Mouse (Mus musculus) embryonic facial prominence, embryonic 14.5 days (tissue): ENCODE data around the gene Siah2. TPM values are rescaled to one million over a fixed set of nuclear protein-coding genes. Genes with fewer than 3 reads are reported as not detected.

Source experiments
- ATAC-seq: fragments of 200-750 bp; cut with Nextera tagmentation; 2 replicates; pipeline ENCODE4 v1.8.0; 2017; ENCODE audit warnings: low read depth, moderate number of reproducible peaks, moderate TSS enrichment
- DNase-seq: peaks from one replicate; pipeline ENCODE4 v3.0.0-alpha.2; 2015; ENCODE audit warnings: low spot score
- H3K27ac ChIP-seq: fragments of 300-500 bp; sonication (generic); replicated peaks from 2 replicates; pipeline ENCODE4 v1.5.1; 2014; ENCODE audit warnings: low read depth, mild to moderate bottlenecking, low read length, moderate library complexity
- H3K27me3 ChIP-seq: fragments of 300-500 bp; sonication (generic); replicated peaks from 2 replicates; pipeline ENCODE4 v1.6.1; 2014; ENCODE audit warnings: low read length; ENCODE audit not compliant: control insufficient read depth, insufficient read depth
- H3K36me3 ChIP-seq: fragments of 300-500 bp; sonication (generic); 2 replicates; pipeline ENCODE4 v1.6.1; 2014; ENCODE audit warnings: low read length, mixed read lengths; ENCODE audit not compliant: control insufficient read depth, insufficient read depth
- H3K4me1 ChIP-seq: fragments of 300-500 bp; sonication (generic); 2 replicates; pipeline ENCODE4 v1.6.1; 2014; ENCODE audit warnings: antibody characterized with exemption, low read length; ENCODE audit not compliant: control insufficient read depth, insufficient read depth
- H3K4me2 ChIP-seq: fragments of 300-500 bp; sonication (generic); 2 replicates; pipeline ENCODE4 v1.6.1; 2014; ENCODE audit warnings: low read depth, mild to moderate bottlenecking, low read length, moderate library complexity, mixed read lengths
- H3K4me3 ChIP-seq: fragments of 300-500 bp; sonication (generic); 2 replicates; pipeline ENCODE4 v1.5.1; 2014; ENCODE audit warnings: low read depth, mild to moderate bottlenecking, low read length
- H3K9ac ChIP-seq: fragments of 300-500 bp; sonication (generic); 2 replicates; pipeline ENCODE4 v1.6.1; 2014; ENCODE audit warnings: low read depth, mild to moderate bottlenecking, low read length, moderate library complexity, mixed read lengths
- H3K9me3 ChIP-seq: fragments of 300-500 bp; sonication (generic); 2 replicates; pipeline ENCODE4 v1.6.1; 2016; ENCODE audit warnings: low read length; ENCODE audit not compliant: control insufficient read depth
- WGBS: fragments of 180-500 bp; shearing (Covaris S2); extraction: QIAGEN DNeasy Blood & Tissue Kit; methylation state at CpG from one replicate; pipeline ENCODE4 v1.1.7; 2014; 5-methylcytosine and 5-hydroxymethylcytosine counted together
- polyA plus RNA-seq: library from polyadenylated mRNA; unstranded; fragments of >200 nt; fragmentation: Nextera tagmentation; extraction: Ambion mirVana; gene quantifications from 2 replicates; pipeline ENCODE4 v1.2.1, GENCODE M21; 2014

The Siah2 gene
- polyA plus RNA-seq, 1 experiment from 2014 or later: 9.0 TPM

DNA sequence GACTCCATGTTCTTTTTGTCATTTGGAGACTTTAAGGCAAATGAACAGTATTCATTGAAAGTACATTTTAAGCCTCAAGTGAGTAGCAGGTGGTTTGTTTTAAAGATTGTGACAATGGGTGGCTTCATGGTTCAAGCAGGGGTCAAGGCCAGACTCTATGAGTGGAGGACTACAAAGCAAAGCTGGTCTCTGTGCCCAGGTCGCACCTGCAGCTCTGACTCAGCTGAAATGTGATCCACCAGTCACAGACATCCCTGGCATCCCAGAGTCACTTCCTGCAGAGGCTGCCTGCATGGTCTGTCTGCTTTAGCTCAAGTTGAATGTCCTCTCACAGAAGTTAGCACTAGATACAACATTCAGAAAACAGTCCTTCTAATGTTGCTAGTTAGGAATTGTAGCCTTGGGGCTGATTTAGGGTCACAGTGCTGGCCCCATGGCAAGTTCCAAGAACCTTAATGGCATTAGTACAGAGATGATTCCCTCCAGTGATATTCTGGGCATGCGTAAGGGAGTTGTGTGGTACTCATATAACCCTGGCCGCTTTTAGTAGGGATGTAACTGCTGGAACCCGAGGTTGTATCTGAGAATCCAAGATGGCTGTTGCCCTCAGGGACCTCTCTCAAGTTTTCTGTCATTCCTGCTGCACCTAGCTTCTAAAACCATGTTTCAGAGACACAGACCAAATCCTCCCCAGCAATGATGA lies 19.6 kb downstream of the Siah2 start:
- H3K9ac ChIP-seq: no peak overlapping the region
- H3K36me3 ChIP-seq: 0 out of 2 replicates have a peak, but pooled peaks cover 12% of the 10 kb centered on the region
- no peaks in the 10 kb centered on the region for H3K9me3 ChIP-seq
- DNase-seq (no peak), ATAC-seq (no peak; the same call in 1 of the 2 replicates)
- H3K4me1 ChIP-seq: peaks cover under 1% of the 10 kb centered on the region; the same call in 1 of the 2 replicates
- 51% methylated on average over 4 of the region's 4 CpGs for WGBS
- H3K27me3 ChIP-seq: no peaks in the 10 kb centered on the region
- H3K27ac ChIP-seq: no peak overlapping the region
- no peak overlapping the region for H3K4me2 ChIP-seq
- no peak overlapping the region for H3K4me3 ChIP-seq

DNA sequence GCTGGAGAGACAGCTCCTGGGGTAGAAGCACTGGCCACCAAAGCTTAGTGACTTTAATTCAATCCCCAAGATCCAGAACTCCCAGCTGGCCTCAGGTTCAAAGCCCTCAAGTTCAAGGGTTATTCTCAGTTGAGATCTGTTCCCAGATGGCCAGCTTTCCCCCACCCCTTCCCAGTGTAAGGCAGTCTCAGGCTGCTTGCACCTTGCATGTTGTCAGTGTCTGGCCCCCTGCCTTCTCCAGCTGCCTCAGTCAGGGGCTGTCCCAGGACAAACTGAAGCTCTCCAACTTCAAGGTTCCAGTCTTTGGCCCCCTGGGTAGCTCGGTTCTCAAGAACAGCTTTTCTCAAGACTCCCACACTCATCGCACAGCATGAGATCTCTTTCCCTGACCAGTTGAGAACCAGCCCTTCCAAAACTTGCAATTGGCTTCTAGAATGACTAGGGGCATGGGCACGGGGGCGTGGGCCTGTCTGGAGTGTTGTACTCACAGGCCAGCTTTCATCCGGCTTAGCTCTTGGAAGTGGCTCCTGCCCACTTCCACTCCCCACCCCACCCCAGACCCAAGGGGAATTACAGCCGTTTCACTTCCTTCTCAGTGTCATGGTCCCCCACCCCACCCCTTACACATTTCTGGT lies 20.5 kb downstream of the Siah2 start:
- H3K4me2 ChIP-seq: no peak overlapping the region
- no peak overlapping the region for H3K9ac ChIP-seq
- no peak for ATAC-seq
- H3K4me1 ChIP-seq: no peaks in the 10 kb centered on the region
- H3K27me3 ChIP-seq: no peaks in the 10 kb centered on the region
- H3K4me3 ChIP-seq: no peak overlapping the region
- no peak overlapping the region for H3K27ac ChIP-seq
- no peaks in the 10 kb centered on the region for H3K9me3 ChIP-seq
- H3K36me3 ChIP-seq: 0 out of 2 replicates have a peak, but pooled peaks cover 12% of the 10 kb centered on the region
- WGBS: 54% methylated on average over 6 of the region's 6 CpGs
- DNase-seq: no peak

DNA sequence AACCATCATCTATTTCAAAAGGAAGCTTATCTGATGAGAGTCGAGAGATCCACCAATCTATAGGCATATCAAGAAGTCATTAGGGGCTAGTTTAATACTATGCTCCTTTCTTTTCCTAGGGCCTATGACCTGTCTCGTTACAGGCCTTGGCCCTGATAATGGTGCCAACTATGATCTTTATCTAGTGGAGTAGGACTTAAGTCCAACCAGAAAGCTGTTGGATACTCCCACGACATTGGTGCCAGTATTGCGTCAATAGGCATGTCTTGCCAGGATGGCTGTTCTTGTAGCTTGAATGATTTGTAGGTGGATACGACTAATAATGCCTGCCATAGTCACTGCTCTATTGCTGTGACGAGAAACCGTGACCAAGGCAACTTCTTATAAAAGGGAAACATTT lies 28.2 kb downstream of the Siah2 start:
- Histone ChIP-seq H3K36me3 (no peaks in the 10 kb centered on the region), H3K4me2 (no peak overlapping the region), H3K27ac (no peak overlapping the region), H3K4me3 (no peak overlapping the region), H3K4me1 (no peaks in the 10 kb centered on the region), H3K9me3 (no peaks in the 10 kb centered on the region), H3K9ac (no peak overlapping the region), H3K27me3 (no peaks in the 10 kb centered on the region)
- 87% methylated on average over 7 of the region's 7 CpGs for WGBS
- no peak for DNase-seq
- no peak for ATAC-seq

DNA sequence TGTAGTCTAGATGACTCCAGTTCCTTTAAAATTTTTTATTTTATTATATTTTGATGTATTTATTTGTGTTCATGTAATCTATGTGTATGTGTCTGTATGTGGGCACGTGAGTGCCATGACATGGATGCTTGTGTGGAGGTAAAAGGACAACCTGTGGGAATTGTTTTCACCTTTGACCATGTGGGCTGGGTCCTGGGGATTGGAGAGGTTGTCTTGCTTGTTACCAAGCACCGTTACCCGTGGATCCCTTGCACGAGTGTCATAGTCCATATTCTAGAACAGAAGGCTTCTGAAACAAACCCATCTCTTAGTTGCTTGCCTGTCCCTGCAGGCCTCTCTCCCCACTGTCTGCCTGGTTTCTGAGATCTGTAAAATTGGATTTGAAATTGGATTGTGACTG lies 31.6 kb downstream of the Siah2 start:
- Histone ChIP-seq H3K4me1 (no peaks in the 10 kb centered on the region), H3K27me3 (no peaks in the 10 kb centered on the region), H3K4me2 (no peak overlapping the region), H3K9ac (no peak overlapping the region), H3K27ac (no peak overlapping the region), H3K36me3 (no peaks in the 10 kb centered on the region), H3K4me3 (no peak overlapping the region), H3K9me3 (no peaks in the 10 kb centered on the region)
- DNase-seq: no peak
- no peak for ATAC-seq
- WGBS: 88% methylated on average over 4 of the region's 4 CpGs

DNA sequence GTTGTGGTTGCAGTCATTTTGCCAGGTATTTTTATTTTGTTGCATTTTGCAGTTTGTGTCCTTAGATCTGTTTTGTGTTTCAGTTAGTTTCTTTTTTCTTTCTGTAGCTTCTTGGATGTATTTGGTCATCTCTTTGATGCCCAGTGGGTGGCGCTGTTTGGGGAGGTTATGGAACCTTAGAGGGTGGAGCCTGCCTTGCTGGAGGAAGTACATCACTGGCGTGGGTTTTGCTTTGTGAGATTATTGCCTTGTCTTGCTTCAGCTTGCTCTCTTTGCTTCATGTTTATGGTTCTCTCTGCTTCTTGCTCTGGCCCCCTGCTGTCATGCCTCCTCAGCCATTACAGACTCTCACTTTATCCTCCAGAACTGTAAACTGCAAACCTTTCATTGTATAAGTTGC lies 34.8 kb downstream of the Siah2 start:
- DNase-seq: peak; percentile 27
- H3K9ac ChIP-seq: no peak overlapping the region
- 26% methylated on average over 2 of the region's 2 CpGs for WGBS

DNA sequence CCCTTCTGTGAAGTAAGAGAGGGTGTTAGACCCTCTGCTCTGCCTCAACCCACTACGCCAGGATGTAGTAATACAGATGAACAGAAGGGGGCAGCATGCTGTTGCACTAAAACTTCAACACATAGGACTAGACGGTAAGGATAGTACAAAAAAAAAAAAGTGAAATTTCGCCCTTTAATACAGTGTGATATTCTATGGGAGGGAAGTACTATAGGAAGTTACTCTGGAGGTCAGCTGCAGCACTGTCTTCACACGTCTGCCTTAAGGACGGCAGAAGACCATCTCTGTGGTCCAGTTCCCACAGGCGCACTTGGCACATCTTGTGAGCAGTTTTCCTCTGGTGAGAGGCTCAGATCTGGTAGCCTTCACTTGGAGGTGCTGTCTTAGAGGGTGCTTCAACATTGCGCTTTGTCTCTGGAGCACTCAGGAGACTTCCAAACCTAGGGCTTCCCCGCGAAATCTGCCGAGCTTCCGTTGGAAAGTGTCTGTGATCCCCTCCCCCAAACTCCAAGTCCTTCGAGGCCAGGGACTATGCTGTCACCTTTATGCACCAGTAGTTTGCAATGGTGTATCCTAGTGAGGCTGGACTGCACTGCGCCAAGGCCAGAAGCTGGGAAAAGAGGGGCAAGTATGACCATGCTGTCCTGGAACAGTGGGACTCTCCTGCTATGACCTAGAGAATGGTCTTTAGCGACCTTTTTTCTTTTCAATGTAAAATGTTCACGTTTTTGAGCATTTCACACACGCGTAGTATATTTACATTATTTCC lies 36.7 kb downstream of the Siah2 start:
- H3K27ac ChIP-seq: no peak overlapping the region
- no peak overlapping the region for H3K9ac ChIP-seq
- no peaks in the 10 kb centered on the region for H3K4me1 ChIP-seq
- no peaks in the 10 kb centered on the region for H3K9me3 ChIP-seq
- H3K4me3 ChIP-seq: no peak overlapping the region
- ATAC-seq: peak; percentile 53; the same call in 1 of the 2 replicates
- no peaks in the 10 kb centered on the region for H3K27me3 ChIP-seq
- 58% methylated on average over 17 of the region's 17 CpGs for WGBS
- DNase-seq: peak; percentile 45
- H3K4me2 ChIP-seq: no peak overlapping the region
- no peaks in the 10 kb centered on the region for H3K36me3 ChIP-seq

More for the DNA sequence above, 34.8 kb downstream of the Siah2 start:
- no peaks in the 10 kb centered on the region for H3K9me3 ChIP-seq
- H3K27me3 ChIP-seq: no peaks in the 10 kb centered on the region
- H3K27ac ChIP-seq: no peak overlapping the region
- H3K4me2 ChIP-seq: no peak overlapping the region
- no peaks in the 10 kb centered on the region for H3K36me3 ChIP-seq
- ATAC-seq: no peak
- H3K4me1 ChIP-seq: no peaks in the 10 kb centered on the region
- no peak overlapping the region for H3K4me3 ChIP-seq

DNA sequence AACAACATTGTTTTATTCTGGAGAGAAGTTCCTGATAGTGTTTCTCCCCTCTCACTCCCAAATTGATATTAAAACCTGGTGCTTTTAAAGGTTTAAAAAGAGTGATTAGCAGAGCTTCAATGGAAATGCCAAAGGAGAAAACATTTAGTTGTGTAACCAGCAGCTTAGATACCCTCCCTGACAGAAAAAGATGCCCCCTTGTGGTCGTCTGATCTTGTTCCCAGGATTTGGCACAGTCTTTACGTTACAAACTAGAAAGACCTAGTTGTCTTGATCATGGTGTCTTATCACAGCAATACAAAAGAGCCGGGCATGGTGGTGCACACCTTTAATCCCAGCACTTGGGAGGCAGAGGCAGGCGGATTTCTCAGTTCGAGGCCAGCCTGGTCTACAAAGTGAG lies 38.3 kb downstream of the Siah2 start:
- no peak for ATAC-seq
- H3K27ac ChIP-seq: no peak overlapping the region
- no peak overlapping the region for H3K9ac ChIP-seq
- no peaks in the 10 kb centered on the region for H3K4me1 ChIP-seq
- H3K27me3 ChIP-seq: no peaks in the 10 kb centered on the region
- no peak overlapping the region for H3K4me3 ChIP-seq
- H3K36me3 ChIP-seq: no peaks in the 10 kb centered on the region
- DNase-seq: peak; percentile 17
- no peaks in the 10 kb centered on the region for H3K9me3 ChIP-seq
- 62% methylated on average over 5 of the region's 5 CpGs for WGBS
- no peak overlapping the region for H3K4me2 ChIP-seq

DNA sequence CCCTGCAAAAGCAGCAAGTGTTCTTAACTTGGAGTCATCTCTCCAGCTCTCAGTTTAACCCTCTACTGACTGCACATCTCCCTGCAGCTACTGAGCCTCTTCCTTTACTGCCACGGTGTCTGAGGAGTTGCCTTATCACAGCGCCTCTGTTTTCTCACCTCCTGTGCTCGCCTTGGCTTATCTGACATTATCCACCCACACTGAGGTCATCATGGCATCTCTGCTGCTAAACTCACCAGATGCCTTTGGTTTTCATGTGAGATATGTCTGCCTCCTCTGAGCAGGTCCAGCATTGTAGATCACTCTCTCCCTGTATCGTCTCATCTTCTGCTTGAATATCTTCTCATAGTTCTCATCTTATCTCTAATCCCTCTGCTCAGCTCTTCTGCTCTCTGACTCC lies 41.9 kb downstream of the Siah2 start:
- Histone ChIP-seq H3K9ac (no peak overlapping the region), H3K4me3 (no peak overlapping the region), H3K27ac (no peak overlapping the region), H3K9me3 (no peaks in the 10 kb centered on the region), H3K4me2 (no peak overlapping the region), H3K27me3 (no peaks in the 10 kb centered on the region), H3K36me3 (no peaks in the 10 kb centered on the region), H3K4me1 (no peaks in the 10 kb centered on the region)
- 81% methylated on average over 4 of the region's 4 CpGs for WGBS
- no peak for ATAC-seq
- no peak for DNase-seq
